Mouse (Mus musculus): ENCODE data around the gene Synpo2l.

Gene Synpo2l

DNA sequence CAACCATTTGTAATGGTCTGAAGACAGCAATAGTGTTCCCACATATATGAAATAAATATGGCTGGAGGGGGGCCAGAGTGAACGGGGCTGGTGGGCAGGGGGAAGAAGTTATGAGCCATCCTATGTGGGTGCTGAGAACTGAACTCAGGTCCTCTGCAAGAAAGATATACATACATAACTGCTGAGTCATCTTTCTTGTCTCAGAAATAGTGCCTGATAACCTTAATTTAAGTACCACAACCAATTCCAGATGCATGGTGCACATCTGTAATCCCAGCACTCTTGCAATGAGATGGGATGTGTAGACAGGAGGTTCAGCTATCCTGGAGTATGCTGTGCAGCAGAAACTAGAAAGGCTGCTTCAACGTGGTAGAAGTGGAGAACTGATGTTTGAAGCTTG is 13.6 kb upstream of the Synpo2l start:
- no peak for DNase-seq (ENCODE audit: low spot score)

DNA sequence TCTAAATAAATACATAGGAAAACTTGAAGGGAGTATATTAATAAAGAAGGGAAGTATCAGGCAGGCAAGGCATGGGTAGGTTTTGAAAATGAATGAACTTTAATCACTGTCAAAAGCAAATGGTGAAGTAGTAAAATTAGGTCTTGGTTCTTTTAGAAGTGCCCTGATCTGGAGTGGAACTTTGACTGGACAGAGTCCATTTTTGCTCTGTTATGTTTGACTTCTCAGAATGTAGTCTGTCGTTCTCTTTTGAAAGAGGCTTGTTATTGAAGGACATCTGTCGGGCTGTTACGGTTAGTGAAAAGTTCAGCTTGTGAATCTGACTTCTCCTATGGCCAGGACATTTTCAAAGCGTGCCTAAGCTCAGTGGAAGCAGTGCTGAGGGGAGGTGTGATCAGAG is 9.8 kb upstream of the Synpo2l start:
- no peak for DNase-seq (ENCODE audit: low spot score)

DNA sequence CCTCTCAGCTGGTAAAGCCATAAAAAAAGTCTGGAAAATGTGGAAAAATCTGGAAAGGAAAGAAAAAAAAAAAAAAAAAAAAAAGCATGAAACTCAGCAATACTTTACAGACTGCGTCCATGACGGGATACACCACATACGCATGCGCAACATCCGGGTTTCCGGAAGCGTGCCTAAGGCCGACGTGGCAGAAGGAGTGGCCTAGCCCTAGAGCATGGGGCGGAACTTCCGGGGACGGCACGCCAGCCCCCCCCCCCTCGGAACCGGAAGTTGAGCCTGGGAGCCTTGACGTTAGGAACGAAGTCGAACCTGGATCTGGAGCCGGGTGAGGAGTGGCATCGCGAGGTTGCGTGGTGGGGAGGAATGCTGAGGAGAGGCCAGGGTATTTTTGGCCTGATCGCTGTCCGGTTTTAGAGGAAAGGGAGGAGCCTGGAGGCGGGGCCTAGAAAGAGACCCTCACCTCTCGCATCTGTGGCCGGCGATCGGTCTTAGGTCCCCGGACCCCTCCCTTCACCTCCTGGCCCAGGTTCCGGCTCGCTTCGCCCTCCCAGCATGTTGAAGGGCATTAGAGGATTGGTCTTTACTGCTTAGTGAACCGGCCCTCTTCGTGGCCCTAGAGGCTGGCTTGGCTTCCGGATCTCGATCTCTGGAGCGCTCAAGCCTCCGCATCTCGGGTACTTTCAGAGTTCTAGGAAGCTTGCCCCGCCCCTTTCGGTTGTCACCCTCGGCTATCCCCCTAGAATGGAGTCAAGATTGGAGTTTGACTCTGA is 6.1 kb upstream of the Synpo2l start, which contains the start of gene Sec24c:
TSS of gene Sec24c (plus strand) at position 245 of the 770 bp plus-strand sequence.
- DNase-seq (ENCODE audit: low spot score) = peak; percentile 100

DNA sequence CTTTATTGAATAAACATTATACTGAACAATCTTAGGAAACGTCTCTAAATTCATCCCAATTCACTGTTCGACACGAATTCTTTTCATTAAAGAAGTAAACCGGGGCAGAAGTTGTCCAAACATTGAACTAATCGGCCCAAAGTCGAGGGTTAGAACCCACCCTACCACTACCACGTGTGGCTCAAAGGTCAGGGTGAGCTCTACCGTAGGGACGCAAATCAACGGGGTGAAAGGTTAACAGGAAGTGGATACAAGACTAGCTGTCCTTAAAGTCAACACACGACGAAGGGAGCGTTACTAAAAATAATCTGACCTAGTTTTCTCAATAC is 5.5 kb upstream of the Synpo2l start:
- peak; percentile 83 for DNase-seq (ENCODE audit: low spot score)

DNA sequence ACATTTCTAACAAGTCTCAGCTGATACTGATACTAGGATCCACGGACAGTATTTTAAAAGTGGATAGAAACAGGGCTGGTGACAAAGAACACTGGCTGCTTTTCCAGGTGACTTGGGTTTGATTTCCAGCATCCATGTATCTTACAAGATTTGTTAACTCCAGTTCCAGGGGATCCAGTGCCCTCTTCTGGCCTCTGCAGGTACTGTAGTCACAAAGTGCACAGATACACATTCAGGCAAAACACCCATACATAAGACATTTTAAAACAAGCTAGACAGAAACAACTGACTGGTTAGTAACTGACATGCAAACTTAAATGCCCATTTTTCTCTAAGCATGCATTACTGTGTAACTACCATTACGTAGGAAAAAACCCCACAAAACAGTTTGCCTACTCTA is 4.8 kb upstream of the Synpo2l start:
- DNase-seq (ENCODE audit: low spot score) = peak; percentile 33

DNA sequence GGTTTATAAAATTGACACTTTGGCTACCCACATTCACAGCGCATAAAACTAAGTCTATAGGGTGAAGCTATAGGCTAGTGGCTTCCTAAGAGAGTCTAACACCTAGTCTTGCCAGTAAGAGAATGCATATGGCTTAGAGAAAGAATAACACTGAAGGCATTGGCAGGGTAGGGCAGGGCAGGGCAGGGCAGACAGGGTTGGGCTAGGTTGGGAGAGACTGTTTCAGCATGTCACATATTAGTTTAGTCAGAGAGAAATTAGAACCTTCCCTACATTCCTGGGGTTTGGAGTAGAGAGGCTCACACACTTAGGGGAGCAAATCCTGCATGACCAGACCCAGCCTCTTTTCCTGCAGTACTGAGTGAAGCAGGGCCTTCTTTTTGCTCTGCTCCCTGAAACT is 685 bp downstream of the Synpo2l start:
- DNase-seq (ENCODE audit: low spot score) = no peak

GRCm38 (mm10) chr14:20664436-20664835 is 3.7 kb downstream of the Synpo2l start:
- no peak for DNase-seq (ENCODE audit: low spot score)

DNA sequence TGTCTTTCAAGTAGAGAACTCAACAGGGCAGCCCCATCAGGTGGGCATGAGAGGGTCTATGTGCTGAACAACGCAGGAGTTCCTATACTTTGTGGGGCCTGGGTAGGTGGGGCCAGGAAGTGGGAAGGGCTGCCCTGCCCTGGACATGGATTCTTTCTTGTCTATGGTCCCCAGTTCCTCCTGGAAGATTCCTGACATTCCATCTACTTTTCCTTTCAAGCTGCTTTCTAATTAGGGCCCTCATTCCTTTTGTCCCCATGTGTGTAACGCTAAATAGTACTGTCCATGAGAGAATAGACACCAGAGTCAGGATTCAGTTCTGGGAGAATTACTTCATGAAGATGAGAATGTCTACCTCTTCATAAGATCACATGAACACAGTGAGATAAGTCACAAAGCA is 4.6 kb downstream of the Synpo2l start:
- no peak for DNase-seq (ENCODE audit: low spot score)

- no peak for DNase-seq (ENCODE audit: low spot score)
Measured at GRCm38 (mm10) chr14:20662740-20663139, 5.4 kb downstream of the Synpo2l start.

DNA sequence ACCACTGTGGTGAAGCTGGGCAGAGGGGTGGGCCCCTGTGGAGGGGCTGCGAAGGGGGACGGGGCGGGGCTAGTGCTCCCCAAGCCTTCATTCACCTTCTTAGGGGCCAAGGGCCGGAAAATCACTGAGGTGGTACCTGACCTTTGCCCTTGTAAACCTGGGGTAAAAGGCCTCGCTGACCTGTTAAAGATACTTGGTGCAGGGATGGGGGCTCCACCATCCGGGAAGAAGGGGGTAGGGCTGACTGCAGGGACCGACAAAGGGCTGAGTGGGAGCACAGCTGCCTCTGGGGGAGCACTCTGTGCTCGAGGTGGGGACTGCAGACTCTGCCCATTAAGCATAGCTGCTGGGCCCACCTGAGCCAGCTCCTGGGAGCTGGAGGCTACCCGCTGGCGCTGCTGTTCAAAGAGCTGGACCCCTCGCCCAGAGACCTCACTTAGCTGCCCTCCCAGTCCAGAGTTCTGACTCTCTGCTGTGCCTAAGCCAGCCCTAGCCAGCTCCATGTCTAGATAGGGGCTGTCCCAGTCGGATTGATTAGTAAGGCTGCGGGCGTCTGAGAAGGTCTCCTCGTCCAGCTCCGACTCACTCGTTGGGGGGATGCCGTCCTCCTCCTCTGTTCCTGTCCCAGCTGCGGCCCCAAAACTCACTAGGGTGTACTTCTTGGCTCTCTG is 6.4 kb downstream of the Synpo2l start:
- peak; percentile 23 for DNase-seq (ENCODE audit: low spot score)

- DNase-seq (ENCODE audit: low spot score) = peak; percentile 99
Measured at GRCm38 (mm10) chr14:20660827-20661660, 7.1 kb downstream of the Synpo2l start.

DNA sequence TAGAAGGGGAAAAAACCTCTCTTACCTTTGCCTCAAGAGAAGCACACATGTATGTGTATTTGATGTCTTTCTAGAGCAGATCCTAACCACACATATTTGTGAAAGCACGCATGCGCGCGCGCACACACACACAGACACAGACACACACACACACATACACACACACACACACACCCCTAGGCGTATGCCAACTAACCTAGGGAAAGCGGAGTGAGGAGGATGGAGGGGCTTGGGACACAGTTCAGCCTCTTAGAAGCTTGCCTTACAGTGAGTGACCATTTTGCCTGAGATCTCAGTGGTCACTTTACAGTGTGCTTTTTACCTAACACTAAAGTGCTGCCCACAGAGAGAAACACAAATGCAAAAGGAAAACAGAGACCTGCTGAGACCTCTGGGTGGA is 8.5 kb downstream of the Synpo2l start:
- no peak for DNase-seq (ENCODE audit: low spot score)

DNA sequence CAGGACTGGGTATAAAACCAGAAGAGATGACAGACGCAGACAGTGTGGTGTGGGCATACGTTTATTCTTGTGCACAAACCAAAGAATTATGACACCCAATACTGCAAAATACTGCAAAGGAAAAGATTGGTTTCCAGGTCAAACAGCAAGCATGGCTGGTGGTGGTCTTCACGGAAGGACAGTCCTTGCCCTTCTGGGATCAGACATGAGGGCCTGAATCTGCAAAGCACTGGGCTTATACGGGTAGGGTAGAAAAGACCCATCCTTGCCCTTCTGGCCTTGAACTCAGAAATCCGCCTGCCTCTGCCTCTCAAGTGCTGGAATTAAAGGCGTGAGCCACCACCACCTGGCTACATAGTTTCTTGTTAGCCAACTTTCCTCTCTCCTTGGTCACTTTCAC is 9.3 kb downstream of the Synpo2l start:
- DNase-seq (ENCODE audit: low spot score) = no peak

- DNase-seq (ENCODE audit: low spot score) = peak; percentile 74
Measured at GRCm38 (mm10) chr14:20658326-20658725, 9.8 kb downstream of the Synpo2l start.

DNA sequence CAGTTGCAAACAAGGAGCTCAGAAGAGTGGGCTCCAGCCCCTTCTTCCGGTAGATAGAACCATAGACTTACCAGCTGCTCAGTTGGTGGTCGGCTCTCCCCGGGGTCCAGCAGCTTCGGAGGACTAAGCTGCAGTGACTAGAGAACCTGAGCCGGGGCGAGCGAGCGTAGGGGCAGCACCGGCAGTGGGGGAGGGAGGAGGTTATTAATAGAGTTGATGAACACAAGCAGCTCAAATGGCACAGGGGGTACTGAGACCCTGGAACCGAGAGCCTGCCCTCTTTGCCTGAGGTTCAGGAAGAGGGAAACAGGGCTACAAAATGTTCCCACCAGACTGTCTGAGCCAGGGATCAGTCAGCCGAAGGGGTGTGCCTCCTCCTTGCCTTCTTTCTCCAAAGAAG is 11.8 kb downstream of the Synpo2l start, which contains the start of gene Myoz1:
TSS of gene Myoz1 (minus strand) at position 180 of the 400 bp plus-strand sequence.
- no peak for DNase-seq (ENCODE audit: low spot score)

GRCm38 (mm10) chr14:20655731-20656130 is 12.4 kb downstream of the Synpo2l start:
- DNase-seq (ENCODE audit: low spot score) = no peak

- DNase-seq (ENCODE audit: low spot score) = no peak
Measured at GRCm38 (mm10) chr14:20654690-20655421, 13.3 kb downstream of the Synpo2l start.

GRCm38 (mm10) chr14:20651722-20652256 is 16.4 kb downstream of the Synpo2l start:
- DNase-seq (ENCODE audit: low spot score) = no peak

DNA sequence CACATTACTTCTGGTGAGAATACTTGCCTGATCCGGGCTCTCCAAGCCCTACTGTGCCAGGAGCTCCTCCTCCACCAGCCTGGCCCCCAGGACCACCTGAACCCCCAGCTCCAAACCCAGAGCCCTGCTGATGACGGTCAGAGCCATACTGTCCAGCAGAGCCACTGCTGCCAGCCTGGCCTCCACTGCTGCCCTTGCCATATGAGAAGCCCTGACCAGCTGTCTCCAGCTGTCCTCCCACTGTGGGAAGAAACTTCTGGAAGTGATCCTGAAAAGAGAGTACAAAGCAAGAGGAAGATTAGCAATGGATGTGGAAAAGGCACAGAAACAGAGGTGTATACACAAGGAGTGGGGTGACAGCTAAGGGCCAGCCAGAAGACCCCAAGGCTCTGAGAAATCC is 17.2 kb downstream of the Synpo2l start:
- no peak for DNase-seq (ENCODE audit: low spot score)

DNA sequence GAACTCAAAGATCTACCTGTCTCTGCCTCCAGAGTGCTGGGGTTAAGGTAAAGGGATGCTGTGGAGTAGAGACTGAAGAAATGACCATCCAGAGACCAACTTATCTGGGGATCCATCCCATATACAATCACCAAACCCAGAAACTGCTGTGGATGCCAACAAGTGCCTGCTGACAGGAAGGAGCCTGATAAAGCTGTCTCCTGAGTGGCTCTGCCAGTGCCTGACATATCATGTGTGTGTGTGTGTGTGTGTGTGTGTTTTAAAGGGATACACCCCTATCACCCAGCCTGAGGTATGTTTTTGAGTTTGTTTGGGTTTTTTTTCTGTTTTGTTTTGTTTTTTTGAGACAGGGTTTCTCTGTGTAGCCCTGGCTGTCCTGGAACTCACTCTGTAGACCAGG is 21.8 kb downstream of the Synpo2l start:
- no peak for DNase-seq (ENCODE audit: low spot score)

DNA sequence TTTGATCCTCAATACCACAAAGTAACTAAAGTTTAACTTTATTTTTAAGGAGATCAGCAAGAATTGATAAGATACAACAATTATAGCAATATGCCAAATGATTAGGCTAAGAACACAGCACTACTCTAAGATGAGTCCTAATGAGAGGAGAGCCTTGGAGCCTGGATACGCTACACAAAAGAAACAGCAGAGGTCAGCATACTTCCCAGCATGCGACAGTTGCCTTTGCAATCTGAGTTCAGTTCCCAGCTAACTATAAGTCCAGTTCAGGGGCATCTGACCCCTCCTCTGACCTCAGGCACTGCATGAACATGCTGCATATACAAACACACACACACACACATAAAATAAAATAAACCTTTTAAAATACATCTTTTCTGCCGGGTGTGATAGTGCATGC is 22.6 kb downstream of the Synpo2l start:
- peak; percentile 32 for DNase-seq (ENCODE audit: low spot score)

- peak; percentile 27 for DNase-seq (ENCODE audit: low spot score)
Measured at GRCm38 (mm10) chr14:20641438-20641875, 26.7 kb downstream of the Synpo2l start.
